Mouse (Mus musculus) mouse trophoblast stem cell (cell line): ENCODE results near the gene Kirrel3.

Experiments
- in situ Hi-C, 2 experiments: fragments of 300-500 bp; cut with MseI, MboI; formaldehyde crosslinking; loops; 2 replicates in 1 of 2; 3 replicates in 1 of 2; pipeline ENCODE4 v1.15.1; 2025

Kirrel3 gene

GRCm38 (mm10) chr9:34592073-34592610 is 106.4 kb downstream of the Kirrel3 start:
- in situ Hi-C loops: no loop called here

- in situ Hi-C loops: no loop called here
Observed at GRCm38 (mm10) chr9:34593889-34594288, 108.2 kb downstream of the Kirrel3 start.

GRCm38 (mm10) chr9:34600326-34600725 is 114.6 kb downstream of the Kirrel3 start:
- in situ Hi-C loops: no loop called here

- in situ Hi-C loops: no loop called here
Observed at GRCm38 (mm10) chr9:34603750-34604149, 118.1 kb downstream of the Kirrel3 start.

- in situ Hi-C loops: no loop called here
Observed at GRCm38 (mm10) chr9:34604931-34605330, 119.2 kb downstream of the Kirrel3 start.

- in situ Hi-C loops: no loop called here
Observed at GRCm38 (mm10) chr9:34605486-34605885, 119.8 kb downstream of the Kirrel3 start.

GRCm38 (mm10) chr9:34607976-34608375 is 122.3 kb downstream of the Kirrel3 start:
- in situ Hi-C loops: no loop called here

GRCm38 (mm10) chr9:34612886-34613769 is 127.4 kb downstream of the Kirrel3 start:
- in situ Hi-C loops: no loop called here

- in situ Hi-C loops: no loop called here
Observed at GRCm38 (mm10) chr9:34618099-34618498, 132.4 kb downstream of the Kirrel3 start.

GRCm38 (mm10) chr9:34619913-34620312 is 134.2 kb downstream of the Kirrel3 start:
- in situ Hi-C loops: no loop called here

- in situ Hi-C loops: no loop called here
Observed at GRCm38 (mm10) chr9:34623526-34623925, 137.8 kb downstream of the Kirrel3 start.

- in situ Hi-C loops: no loop called here
Observed at GRCm38 (mm10) chr9:34624021-34624420, 138.3 kb downstream of the Kirrel3 start.

- in situ Hi-C loops: no loop called here
Observed at GRCm38 (mm10) chr9:34628841-34629240, 143.1 kb downstream of the Kirrel3 start.

- in situ Hi-C loops: no loop called here
Observed at GRCm38 (mm10) chr9:34635696-34636095, 150.0 kb downstream of the Kirrel3 start.

GRCm38 (mm10) chr9:34643917-34644316 is 158.2 kb downstream of the Kirrel3 start:
- in situ Hi-C loops: no loop called here

GRCm38 (mm10) chr9:34644392-34644791 is 158.7 kb downstream of the Kirrel3 start:
- in situ Hi-C loops: no loop called here

GRCm38 (mm10) chr9:34646831-34647230 is 161.1 kb downstream of the Kirrel3 start:
- in situ Hi-C loops: no loop called here

- in situ Hi-C loops: no loop called here
Observed at GRCm38 (mm10) chr9:34652278-34652677, 166.6 kb downstream of the Kirrel3 start.

- in situ Hi-C loops: no loop called here
Observed at GRCm38 (mm10) chr9:34653141-34653540, 167.4 kb downstream of the Kirrel3 start.

- in situ Hi-C loops: no loop called here
Observed at GRCm38 (mm10) chr9:34660566-34660965, 174.9 kb downstream of the Kirrel3 start.

- in situ Hi-C loops: no loop called here
Observed at GRCm38 (mm10) chr9:34663412-34663811, 177.7 kb downstream of the Kirrel3 start.

GRCm38 (mm10) chr9:34665361-34666129 is 179.9 kb downstream of the Kirrel3 start:
- in situ Hi-C loops: no loop called here
